Mouse (Mus musculus) retina, embryonic 14.5 days (tissue): ENCODE data around the gene R3hdm2.

Experiments
- DNase-seq: peaks from one replicate; pipeline ENCODE4 v3.0.0-alpha.2; 2015; ENCODE audit warnings: low spot score

R3hdm2 gene

DNA sequence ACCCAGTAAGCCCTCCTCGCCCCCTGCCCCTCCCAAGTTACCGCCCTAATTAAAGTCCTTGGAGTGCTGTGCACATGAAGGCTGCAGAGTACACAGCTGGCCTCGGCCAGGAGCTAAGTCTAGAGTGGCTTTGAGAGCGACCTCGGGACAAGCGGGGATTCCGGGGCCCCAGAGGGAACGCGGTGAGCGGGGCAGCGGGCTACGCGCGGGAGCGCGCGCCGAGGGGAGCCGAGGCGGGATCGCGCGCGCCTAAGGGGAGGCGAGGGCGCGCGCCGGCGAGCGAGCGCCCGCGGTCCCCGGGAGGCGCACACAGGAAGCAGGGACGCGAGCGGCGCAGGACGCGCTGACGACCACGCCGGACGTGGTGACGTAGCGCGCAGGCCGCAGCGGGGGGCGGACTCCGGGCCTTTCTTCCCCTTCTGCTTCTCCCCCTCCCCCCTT, at the start of gene R3hdm2:
Gene R3hdm2, plus strand, starts transcription at position 77 of the 441 bp plus-strand sequence.
- DNase-seq = peak; percentile 97

DNA sequence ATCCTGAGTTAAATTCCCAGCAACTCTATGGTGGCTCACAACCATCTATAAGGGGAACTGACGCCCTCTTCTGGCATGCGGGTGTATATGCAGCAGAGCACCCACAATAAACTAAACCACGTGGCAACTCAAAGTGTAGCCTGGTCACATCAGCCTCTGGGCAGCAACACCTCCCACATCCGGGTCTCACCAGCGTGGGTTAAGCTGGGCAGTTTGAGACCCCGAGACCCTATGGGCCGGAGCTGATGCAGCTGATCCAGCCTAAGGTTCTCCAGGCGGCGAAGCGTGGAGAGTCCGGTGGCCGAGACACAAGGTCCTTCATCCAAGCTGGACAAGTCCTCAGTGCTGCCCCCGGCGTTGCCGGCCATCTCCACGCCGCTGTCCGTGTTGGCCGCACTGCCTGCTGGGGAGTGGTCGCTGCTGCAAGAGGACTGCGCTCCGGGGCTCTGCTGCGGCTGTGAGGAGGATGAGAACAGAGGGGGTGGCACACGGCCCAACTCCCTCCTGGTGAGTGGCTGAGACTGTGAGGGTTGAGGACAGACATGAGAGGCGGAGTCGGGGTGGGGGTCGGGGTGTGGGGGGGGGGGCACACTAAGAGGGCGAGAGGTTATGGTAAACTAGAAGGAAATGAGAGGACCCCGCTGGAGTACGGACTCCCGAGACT, 47.8 kb upstream of the R3hdm2 start:
- no peak for DNase-seq

- no peak for DNase-seq
These were observed 47.0 kb upstream of the R3hdm2 start for GRCm38 (mm10) chr10:127333152-127333551.

- no peak for DNase-seq
These were observed 44.9 kb upstream of the R3hdm2 start for GRCm38 (mm10) chr10:127335271-127335670.

- no peak for DNase-seq
These were observed 43.2 kb upstream of the R3hdm2 start for GRCm38 (mm10) chr10:127336952-127337351.

DNA sequence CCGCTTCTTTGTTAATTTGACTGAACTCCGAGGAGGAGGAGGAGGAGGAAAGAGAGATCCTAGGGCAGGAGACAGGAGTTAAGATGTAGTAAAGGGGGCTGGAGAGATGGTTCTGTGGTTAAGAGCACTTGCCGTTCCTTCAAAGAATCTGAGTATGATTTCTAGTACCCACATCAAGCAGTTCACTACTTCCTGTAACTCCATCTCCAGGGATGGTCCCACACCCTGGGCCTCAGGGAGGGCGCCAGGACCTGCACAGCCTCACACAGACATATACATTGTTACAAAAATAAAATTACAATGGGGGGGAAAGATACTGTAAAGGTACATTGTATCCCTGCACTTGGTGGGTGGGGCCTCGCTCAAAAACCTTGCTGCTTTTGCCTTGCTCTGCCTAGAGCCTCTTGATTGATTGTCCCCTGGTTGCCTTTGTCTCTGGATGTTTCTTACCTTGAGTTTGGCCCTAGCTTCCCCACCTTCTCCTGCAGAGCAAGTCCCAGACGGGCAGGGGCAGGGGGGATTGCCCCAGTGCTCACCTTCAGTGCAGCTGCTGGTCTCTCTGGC, 42.5 kb upstream of the R3hdm2 start:
- DNase-seq = no peak

GRCm38 (mm10) chr10:127338930-127339682, 41.0 kb upstream of the R3hdm2 start:
- DNase-seq = peak; percentile 99

- peak; percentile 81 for DNase-seq
These were observed 40.2 kb upstream of the R3hdm2 start for GRCm38 (mm10) chr10:127339683-127340576.

GRCm38 (mm10) chr10:127340577-127341359, 39.4 kb upstream of the R3hdm2 start:
- DNase-seq = peak; percentile 88

DNA sequence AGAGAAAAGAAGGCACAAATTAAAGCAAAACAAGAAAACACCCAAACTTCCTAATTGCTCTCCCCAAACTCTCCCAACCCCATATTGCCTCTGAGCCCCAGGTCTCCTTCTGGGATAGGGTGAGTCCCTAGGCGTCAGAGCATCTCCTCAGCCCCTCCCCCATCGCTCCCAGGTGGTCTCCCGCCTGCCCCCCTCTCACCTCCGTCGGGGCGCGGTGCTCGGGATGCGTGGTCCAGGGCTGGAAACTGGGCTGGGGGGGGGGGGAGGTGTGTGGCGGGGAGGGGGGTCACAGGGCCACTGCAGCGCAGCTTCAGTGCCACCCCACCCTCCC, 38.8 kb upstream of the R3hdm2 start:
- DNase-seq = peak; percentile 71

GRCm38 (mm10) chr10:127341891-127342639, 38.1 kb upstream of the R3hdm2 start, which contains the start of gene Gli1:
TSS of gene Gli1 (minus strand) at chr10:127341974.
- peak; percentile 93 for DNase-seq

- no peak for DNase-seq
These were observed 37.1 kb upstream of the R3hdm2 start for GRCm38 (mm10) chr10:127343029-127343428.

DNA sequence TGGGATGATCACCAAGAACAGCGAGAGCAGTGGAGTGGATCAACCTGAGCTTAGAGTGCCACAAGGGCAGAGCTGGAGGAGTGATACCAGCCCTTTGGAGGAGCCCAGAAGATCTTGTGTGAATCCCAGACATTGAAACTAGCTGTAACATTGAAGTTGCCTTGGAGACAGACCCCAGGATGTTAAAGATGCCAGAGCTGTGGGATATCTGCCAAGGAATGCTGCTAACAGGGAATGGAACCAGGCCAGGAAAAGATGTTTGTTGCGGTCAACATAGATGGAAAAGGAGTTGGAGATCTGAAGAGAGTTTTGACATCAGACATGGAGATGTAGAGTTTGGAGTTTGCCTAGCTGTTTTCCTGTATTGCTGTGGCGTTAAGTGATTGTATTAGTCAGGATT, 34.0 kb upstream of the R3hdm2 start:
- no peak for DNase-seq

- DNase-seq = no peak
These were observed 31.2 kb upstream of the R3hdm2 start for GRCm38 (mm10) chr10:127348957-127349356.

DNA sequence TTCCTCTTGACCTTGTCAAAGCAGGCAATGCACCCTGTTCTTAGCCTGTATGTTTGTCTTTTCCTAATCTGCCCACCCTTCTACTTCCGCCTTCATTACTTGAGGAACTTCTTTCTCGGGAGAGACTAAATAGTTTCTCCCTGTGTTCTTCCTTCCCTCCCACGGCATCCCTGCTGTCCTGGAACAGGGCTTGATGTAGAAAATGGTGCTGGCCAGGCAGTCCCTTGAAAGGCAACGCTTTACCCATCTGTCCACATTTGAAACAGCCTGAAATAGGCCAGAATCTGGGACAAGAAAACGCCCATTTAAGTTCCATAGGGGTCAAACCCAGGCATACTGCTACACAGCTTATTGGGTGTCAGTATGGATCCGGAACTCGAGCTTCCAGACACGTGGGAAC, 30.3 kb upstream of the R3hdm2 start:
- no peak for DNase-seq

GRCm38 (mm10) chr10:127350594-127351284, 29.4 kb upstream of the R3hdm2 start:
- DNase-seq = peak; percentile 85

DNA sequence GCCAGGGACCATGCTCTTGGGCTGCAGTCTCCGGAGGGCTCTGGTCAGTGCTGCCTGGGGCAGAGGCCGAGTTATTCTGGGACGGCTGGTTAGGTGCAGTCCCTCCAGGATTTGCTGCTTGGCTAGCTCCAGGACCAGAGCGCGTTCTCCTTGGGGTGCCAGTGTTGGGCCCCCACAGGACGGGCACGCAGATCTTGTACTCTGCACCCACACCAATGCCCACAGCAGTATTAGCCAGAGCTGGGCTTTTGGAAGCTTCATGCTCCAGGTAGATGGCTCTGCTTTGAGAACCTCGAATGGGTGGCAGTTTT, 28.9 kb upstream of the R3hdm2 start:
- no peak for DNase-seq

DNA sequence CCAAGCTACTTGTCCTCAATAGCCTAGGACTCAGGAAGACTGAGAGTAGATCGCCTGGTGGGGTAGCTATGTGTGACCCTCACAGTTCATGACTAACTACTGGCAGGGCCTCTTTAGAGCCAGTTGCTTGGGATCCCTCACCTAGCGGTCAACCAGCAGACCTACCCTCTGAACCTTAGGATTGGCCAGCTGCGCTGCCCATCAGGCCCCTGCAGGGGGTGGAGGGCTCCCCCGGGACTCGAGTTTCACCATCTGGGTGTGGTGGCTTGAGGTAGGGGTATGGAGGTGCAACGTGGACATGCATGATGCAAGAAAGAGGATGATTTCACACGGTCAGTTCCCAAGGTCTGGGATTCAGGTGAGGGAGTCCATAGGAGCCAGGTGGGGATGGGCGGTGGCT, 28.4 kb upstream of the R3hdm2 start:
- DNase-seq = no peak

GRCm38 (mm10) chr10:127352187-127352586, 27.9 kb upstream of the R3hdm2 start:
- no peak for DNase-seq

DNA sequence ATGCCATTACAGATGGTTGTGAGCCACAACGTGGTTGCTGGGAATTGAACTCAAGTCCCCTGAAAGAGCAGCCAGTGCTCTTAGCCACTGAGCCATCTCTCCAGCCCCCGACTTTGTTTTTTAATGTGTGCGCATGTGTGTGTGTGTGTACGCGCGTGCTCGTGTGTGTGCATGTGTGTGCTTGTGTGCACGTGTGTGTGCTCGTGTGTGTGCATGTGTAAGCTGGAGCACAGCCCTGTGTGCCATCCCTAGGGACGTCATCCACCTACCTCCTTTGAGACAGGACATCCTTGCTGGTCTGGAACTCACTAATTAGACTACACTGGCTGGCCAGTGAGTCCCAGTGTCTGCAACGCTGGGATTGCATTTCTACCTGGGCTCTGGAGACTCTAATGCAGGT, 27.4 kb upstream of the R3hdm2 start:
- no peak for DNase-seq
